Mouse (Mus musculus): ENCODE results near the gene Suv39h2.

- TF ChIP-seq CTCF (IDR thresholded peaks at IDR 0.05; ENCODE audit: borderline replicate concordance, control insufficient read depth, extremely low read depth, insufficient read depth, low read length, poor library complexity), result no peak
- no peak for TF ChIP-seq POLR2A (IDR thresholded peaks at IDR 0.05; ENCODE audit: control insufficient read depth, extremely low read depth, insufficient read depth, low read length, poor library complexity)
Measured at GRCm38 (mm10) chr2:3444206-3444605, 30.6 kb downstream of the Suv39h2 start.

Data from thymus, adult 2 months (tissue).